Mouse (Mus musculus) monocyte, adult 2 months (primary cell): ENCODE measurements at regions not wholly inside any gene's neighbourhood (a gene's known extent, or its start where the extent isn't known, plus 50 kb on each side); places are given as distances from the start of the nearest gene placed in this dataset.

Experiments
- DNase-seq, 2 experiments: peaks; one replicate each; pipeline ENCODE4 v3.0.0; 2022; ENCODE audit warnings: low spot score in 2 of 2, low read depth in 1 of 2

GRCm38 (mm10) chr10:120616406-120617015 is 140.2 kb upstream of the Hmga2 start:
- DNase-seq, result no peak

DNA sequence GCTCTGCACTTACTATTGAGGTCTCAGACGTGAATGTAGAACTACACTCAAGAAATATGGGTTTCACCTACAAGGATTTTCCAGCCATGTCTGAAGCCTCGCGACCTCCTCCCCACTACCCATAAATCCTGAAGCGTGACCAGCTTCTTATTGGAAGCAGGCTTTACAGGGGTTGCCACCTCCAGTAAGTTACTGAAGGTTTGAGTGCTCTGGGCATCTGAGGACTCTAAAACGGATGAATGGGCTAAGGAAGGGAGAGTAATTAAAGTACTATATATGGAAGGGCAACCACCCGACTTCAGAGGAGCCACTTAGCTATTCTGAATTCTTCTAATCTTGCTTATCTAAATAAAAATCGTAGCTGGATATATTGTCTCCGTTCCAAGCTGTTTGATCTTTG is 136.1 kb upstream of the Hmga2 start:
- no peak for DNase-seq

DNA sequence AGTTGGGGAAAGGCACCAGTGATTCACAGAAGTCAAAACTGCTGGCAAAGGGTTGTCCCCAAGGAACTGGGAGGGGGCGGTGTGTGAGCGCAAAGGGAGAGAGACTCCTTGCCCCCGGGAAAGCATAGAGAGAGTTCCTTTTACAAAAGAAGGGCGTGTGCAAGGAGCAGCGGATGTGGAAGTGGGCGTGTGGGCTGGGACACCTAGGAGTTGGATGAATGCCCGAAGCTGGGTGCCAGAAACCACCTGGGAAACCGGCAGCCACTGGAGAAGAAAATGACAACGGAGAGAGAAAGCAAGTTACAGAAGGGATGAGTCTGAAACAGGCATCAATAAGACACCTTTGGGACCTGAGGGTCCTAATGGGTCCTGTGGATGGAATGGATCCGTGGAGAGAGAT is 133.8 kb upstream of the Hmga2 start:
- DNase-seq, result no peak

DNA sequence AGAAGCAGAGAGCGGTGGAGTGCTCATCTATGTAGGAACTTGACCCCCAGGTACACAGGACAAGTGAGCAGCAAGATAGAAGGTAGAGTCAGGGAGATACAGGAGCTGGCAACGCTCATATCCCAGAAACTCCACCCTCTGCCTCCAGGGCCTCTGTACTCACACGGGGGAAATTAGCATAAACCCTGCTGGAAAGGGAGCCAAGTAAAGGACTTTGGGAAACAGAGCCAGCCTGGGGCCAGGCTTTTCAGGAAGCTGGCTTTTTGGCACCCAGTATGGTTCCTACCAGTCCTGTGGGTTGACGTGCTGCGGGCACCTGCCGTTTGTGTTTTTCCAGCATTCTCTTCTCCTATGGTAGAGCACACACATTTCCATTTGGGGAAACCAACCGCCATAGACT is 128.2 kb upstream of the Hmga2 start:
- DNase-seq, result no peak

DNA sequence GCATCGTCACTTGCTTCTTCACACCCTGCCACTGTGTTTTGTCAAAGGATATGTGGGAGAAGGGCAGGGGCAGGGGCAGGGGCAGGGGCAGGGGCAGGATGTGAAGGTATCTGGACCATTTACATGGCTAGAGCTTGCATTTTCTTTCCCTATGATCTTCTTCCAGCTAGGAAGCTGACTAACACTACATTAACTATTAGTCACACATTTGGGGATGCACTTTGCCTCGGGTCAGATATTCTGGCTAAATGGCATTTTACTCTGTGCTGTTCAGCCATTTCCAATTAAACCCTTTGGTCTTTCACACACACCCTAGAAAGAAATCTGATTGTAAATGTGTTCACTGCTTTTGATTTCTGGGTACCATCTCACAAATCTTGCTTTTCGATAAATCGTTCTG is 126.9 kb upstream of the Hmga2 start:
- DNase-seq, result no peak

DNA sequence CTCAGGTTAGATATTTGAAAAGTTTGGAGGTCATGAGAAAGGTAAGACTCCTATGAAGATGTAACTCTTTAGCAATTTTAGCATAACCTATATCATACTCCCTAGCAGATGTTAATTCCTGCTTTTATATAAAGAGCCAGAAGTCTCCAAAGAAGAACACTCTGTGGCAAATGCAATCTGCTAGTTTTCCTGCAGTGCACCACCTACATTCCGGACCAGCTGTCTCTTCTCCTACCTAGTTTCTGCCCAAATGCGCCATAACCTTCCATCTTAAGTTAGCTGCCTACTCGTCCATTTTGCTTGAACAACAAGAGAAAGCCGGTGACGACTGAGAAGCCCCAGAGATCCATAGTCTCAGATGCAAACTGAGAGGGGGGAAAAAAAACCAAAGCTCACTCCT is 124.5 kb upstream of the Hmga2 start:
- no peak for DNase-seq

GRCm38 (mm10) chr10:120599551-120599950 is 123.3 kb upstream of the Hmga2 start:
- DNase-seq, result no peak

DNA sequence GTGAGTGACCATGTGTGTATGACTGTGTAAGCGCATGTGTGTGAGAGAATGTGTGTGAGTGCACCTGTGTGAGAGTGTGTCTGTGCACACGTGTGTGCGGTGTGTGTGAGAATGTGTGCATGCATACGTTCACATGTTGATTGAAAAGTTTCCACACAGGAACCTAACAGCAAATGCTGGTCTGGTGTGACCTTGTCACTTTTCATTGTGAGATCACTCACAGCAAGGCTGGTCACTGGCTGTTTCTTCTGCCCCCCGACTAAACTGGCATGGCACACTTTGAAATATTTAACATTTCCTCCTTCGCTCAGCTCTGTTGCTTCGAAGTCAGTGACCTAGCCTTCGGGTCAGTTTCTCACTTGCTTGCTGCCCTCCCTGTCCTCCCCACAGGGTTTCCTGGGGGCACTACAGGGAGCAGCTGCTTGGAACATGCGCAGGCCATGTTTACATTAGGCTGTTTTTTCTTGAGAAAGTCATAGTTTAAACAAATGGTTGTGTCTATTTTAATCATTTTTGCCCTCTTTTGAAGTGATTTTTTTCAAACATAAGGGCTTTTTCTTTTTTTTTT is 121.1 kb upstream of the Hmga2 start:
- no peak for DNase-seq

GRCm38 (mm10) chr10:120595145-120595544 is 118.9 kb upstream of the Hmga2 start:
- no peak for DNase-seq

DNA sequence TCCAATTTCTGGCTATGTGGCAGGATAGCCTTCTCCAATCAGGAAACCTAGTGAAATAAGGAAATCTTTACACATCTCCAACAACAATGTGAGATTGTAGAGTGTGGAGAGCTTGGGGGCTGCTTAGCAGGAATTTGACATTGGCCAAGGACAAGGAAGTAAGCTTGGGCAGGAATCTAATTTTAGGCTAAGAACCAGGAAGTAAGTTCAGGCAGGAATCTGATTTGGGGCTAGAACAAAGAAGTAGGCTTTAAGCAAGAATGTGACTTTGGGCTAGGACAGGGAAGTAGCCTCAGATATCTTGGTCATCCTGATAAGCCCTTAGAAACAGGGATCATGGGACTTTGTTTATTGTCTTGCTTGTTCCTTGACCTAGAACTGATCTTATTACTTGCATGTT is 117.6 kb upstream of the Hmga2 start:
- no peak for DNase-seq

GRCm38 (mm10) chr10:120589659-120590058 is 113.4 kb upstream of the Hmga2 start:
- DNase-seq, result no peak

- DNase-seq, result no peak
Observed at GRCm38 (mm10) chr10:120587854-120588633, 111.8 kb upstream of the Hmga2 start.

DNA sequence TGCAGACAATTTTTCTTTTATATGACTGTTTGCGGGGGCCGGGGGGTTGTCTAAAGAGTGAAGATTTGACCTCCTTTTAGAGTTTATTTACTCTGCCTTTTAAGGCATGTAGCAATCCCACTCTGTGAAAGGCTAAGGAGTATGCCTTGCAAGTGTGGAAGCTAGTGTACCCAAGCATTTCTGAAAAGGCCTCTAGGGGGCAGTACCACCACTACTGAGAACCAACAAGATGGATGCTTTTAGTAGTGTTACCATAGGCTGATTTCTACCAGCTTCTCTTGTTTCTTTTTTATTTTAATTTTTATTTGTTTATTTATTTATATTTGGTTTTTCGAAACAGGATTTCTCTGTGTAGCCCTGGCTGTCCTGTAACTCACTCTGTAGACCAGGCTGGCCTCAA is 110.9 kb upstream of the Hmga2 start:
- peak in 1 of 2 experiments; percentile 16 for DNase-seq

DNA sequence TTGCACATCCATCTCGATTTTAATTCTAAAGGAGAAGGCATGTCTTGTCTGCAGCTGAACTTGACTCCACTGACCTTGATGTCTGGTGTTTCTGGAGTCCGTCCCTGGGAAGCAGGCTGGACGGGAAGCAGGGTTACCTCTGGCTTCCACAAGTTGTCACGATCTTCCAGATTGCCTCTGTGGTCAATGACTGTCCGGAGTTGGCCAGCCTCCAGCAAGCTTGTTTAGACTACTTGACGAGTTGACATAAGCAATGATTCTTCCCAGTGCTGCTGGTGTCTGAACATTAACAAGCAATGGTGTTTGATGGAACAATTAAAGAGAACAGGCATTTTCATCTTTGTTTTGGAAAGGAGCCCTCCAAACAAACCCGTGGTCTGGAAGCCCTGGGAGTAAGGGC is 106.2 kb upstream of the Hmga2 start:
- no peak for DNase-seq

- DNase-seq, result no peak
Observed at GRCm38 (mm10) chr10:120581547-120581946, 105.3 kb upstream of the Hmga2 start.

DNA sequence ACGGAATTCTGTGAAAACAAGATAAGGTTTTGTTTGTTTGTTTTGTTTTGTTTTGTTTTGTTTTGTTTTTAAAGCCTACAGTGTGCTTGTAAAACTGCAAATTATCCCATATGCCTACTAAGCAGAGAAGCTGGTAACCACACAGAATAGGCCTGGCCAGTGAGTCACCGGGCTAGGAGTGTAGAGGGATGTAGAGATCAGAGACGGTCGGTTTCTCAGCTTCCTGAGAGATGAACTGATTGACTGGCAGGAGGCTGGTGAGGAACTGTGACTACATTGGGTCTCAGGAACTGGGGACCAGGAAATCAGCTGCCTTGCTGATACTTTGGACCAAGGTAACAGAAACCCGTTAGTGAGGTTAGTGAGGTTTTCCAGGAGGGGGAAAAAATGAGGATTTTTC is 100.6 kb upstream of the Hmga2 start:
- DNase-seq, result no peak

- DNase-seq, result no peak
Observed at GRCm38 (mm10) chr10:120576148-120576547, 99.9 kb upstream of the Hmga2 start.

GRCm38 (mm10) chr10:120571340-120571739 is 95.1 kb upstream of the Hmga2 start:
- no peak for DNase-seq

DNA sequence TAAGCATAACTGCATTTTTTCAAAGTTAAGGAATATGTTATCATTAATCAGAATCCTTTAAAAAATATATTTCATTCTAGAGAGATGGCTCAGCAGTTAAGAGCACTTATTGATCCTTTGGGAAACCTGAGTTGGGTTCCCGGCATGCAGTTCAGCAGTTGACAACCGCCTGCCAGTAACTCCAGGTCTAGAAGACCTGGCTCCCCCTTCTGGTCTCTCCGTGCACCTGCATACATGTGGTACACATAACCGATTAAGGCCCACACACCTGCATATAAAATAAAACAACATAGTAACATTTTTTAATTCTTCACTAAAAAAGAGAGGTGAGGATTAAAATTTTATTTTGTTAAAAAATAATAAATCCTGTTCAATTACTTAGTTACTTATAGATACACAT is 89.7 kb upstream of the Hmga2 start:
- DNase-seq, result no peak

- no peak for DNase-seq
Observed at GRCm38 (mm10) chr10:120564859-120565258, 88.6 kb upstream of the Hmga2 start.

- no peak for DNase-seq
Observed at GRCm38 (mm10) chr10:120563926-120564325, 87.7 kb upstream of the Hmga2 start.

GRCm38 (mm10) chr10:120561821-120562220 is 85.6 kb upstream of the Hmga2 start:
- DNase-seq, result no peak
